Mouse (Mus musculus): ENCODE data around the gene Siah3.

Siah3 gene

GRCm38 (mm10) chr14:75524648-75525047 lies 68.9 kb downstream of the Siah3 start:
- in situ Hi-C loops (cut with MseI, MboI), result no loop called here

GRCm38 (mm10) chr14:75525376-75526145 lies 69.8 kb downstream of the Siah3 start:
- in situ Hi-C loops (cut with MseI, MboI), result no loop called here

DNA sequence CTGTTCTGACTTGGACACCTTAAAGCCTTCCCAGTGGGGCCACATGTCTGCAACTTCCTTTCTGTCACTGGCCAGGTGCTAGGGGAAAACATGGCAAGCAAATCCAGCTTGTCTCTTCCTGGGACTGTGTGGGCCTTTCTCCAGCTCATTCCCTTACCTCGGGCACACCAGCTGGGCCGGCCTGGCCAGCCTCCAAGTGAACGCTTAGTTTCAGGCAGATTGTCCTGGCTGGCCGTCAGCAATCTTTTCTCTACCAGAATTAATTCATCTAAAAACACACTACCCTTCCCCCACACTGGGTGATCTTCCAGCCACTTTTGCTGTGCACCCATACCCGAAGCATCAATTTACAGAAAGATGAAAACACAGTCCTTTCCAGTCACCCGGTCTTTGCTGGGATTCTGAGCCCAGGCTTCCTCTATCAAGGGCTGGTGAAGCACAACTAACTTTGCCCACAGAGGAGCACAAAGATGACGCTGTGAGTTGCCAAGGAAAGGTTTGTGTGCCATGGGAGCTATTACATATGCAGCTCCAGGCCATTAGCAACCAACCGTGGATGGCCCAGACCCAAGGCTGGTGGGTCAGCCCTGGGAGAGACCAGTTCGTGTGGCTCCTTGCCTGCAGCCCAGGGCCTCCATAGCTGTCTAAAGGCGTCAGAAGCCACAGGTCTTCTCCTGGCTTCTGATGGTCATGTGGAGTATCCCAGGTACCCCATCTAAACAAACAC lies 71.8 kb downstream of the Siah3 start:
- in situ Hi-C loops (cut with MseI, MboI), result no loop called here

- in situ Hi-C loops (cut with MseI, MboI), result no loop called here
These were observed 75.1 kb downstream of the Siah3 start for GRCm38 (mm10) chr14:75530815-75531353.

- in situ Hi-C loops (cut with MseI, MboI), result no loop called here
These were observed 83.4 kb downstream of the Siah3 start for GRCm38 (mm10) chr14:75539205-75539604.

GRCm38 (mm10) chr14:75540216-75540995 lies 84.6 kb downstream of the Siah3 start:
- in situ Hi-C loops (cut with MseI, MboI), result no loop called here

GRCm38 (mm10) chr14:75540996-75541350 lies 85.2 kb downstream of the Siah3 start:
- in situ Hi-C loops (cut with MseI, MboI), result no loop called here

DNA sequence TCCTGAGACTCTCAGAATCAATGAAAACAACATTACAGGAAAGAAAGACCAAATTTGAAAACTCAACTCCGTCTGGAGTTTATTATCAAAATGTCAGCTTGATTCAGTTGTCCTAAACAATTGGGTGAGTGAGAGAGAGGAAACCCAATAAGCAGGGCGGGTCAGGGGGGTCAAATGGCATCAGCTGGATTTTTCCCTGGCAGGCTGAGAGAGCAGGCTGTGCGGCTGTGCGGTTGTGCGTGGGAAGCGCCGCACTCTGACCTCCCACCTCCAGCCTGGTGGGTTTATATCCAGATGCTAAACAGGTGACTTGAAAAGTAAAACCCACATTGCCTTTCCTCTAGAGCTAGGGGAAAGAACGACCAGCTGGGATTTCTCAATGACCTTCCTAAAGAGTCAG lies 85.9 kb downstream of the Siah3 start:
- in situ Hi-C loops (cut with MseI, MboI), result no loop called here

GRCm38 (mm10) chr14:75561577-75562331 lies 106.0 kb downstream of the Siah3 start:
- in situ Hi-C loops (cut with MseI, MboI), result no loop called here

DNA sequence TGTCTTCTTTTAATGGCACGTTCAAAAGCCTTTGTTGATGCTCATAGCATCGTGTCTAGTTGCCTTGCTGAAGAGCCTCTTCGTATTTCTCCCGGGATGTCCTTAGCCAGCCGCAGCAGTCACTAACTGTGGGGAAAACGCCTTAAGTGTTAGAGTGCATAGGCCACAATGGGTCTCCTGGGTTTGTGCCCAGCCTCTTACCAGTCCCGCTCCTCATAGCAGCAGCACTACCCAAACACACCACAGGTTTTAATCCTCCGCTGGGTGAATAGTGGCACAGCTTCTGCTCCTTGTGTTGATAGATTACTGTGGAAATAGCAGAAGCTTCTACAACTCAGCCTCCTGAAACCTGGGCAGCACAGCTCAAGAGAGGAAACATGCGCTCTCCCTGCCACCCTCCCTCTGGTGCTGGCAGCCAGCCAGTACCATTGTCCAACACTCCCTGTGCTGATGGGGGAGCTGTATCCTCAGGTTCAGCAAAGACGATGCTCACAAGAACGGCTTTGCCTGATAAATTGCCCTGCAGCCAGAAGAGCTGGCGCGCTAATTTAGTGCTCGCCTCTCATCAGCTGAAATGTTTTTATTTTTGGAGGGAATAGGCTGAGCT lies 109.9 kb downstream of the Siah3 start:
- in situ Hi-C loops (cut with MseI, MboI), result no loop called here

- in situ Hi-C loops (cut with MseI, MboI), result no loop called here
These were observed 110.5 kb downstream of the Siah3 start for GRCm38 (mm10) chr14:75566303-75566702.

GRCm38 (mm10) chr14:75579010-75579409 lies 123.2 kb downstream of the Siah3 start:
- in situ Hi-C loops (cut with MseI, MboI), result no loop called here
